Mouse (Mus musculus) spleen, adult 18-20 months (tissue): Measurements from ENCODE around the gene Wdr47.
"Not testable (repeated sequence)": the region's sequence is repeated elsewhere in the genome, so short reads cannot be mapped to it uniquely, and the experiment has no call there.

Experiments
- DNase-seq, 2 experiments: peaks; one replicate each; pipeline ENCODE4 v3.0.0; 2022; ENCODE audit warnings: mixed read lengths in 2 of 2

Wdr47 gene

GRCm38 (mm10) chr3:108639412-108639811 lies 48.3 kb downstream of the Wdr47 start:
- no peak for DNase-seq

GRCm38 (mm10) chr3:108640998-108641397 lies 49.9 kb downstream of the Wdr47 start:
- no peak for DNase-seq

GRCm38 (mm10) chr3:108644856-108645255 lies 53.8 kb downstream of the Wdr47 start:
- no peak for DNase-seq

- DNase-seq: no peak
Observed at GRCm38 (mm10) chr3:108646036-108646435, 55.0 kb downstream of the Wdr47 start.

- not testable (repeated sequence) for DNase-seq
Observed at GRCm38 (mm10) chr3:108647681-108648080, 56.6 kb downstream of the Wdr47 start.

GRCm38 (mm10) chr3:108652866-108653642 lies 62.0 kb downstream of the Wdr47 start:
- no peak for DNase-seq

GRCm38 (mm10) chr3:108653710-108654379 lies 62.8 kb downstream of the Wdr47 start, which contains the start of gene Clcc1:
Gene Clcc1, plus strand, starts transcription at chr3:108653913.
- peak; percentile 90 to 97 for DNase-seq

GRCm38 (mm10) chr3:108654566-108654965 lies 63.5 kb downstream of the Wdr47 start:
- no peak for DNase-seq

GRCm38 (mm10) chr3:108655486-108655885 lies 64.4 kb downstream of the Wdr47 start:
- DNase-seq: no peak

GRCm38 (mm10) chr3:108658612-108659011 lies 67.5 kb downstream of the Wdr47 start:
- DNase-seq: no peak

- no peak for DNase-seq
Observed at GRCm38 (mm10) chr3:108660941-108661340, 69.9 kb downstream of the Wdr47 start.

GRCm38 (mm10) chr3:108676616-108677015 lies 85.5 kb downstream of the Wdr47 start:
- no peak for DNase-seq

- DNase-seq: no peak
Observed at GRCm38 (mm10) chr3:108681004-108681403, 89.9 kb downstream of the Wdr47 start.

GRCm38 (mm10) chr3:108683597-108683996 lies 92.5 kb downstream of the Wdr47 start:
- not testable (repeated sequence) for DNase-seq

GRCm38 (mm10) chr3:108685701-108686100 lies 94.6 kb downstream of the Wdr47 start:
- no peak for DNase-seq

- no peak for DNase-seq
Observed at GRCm38 (mm10) chr3:108689015-108689441, 97.9 kb downstream of the Wdr47 start.

- DNase-seq: no peak
Observed at GRCm38 (mm10) chr3:108689446-108689845, 98.4 kb downstream of the Wdr47 start.

GRCm38 (mm10) chr3:108689979-108690378 lies 98.9 kb downstream of the Wdr47 start:
- DNase-seq: no peak

GRCm38 (mm10) chr3:108694321-108694720 lies 103.2 kb downstream of the Wdr47 start:
- DNase-seq: no peak
